Mouse (Mus musculus) adipose tissue, adult 10 weeks (tissue): ENCODE results near the gene Rtn3. TPM values are rescaled to one million over a fixed set of nuclear protein-coding genes. Genes with fewer than 3 reads are reported as not detected.

Experiments used
- polyA plus RNA-seq: library from polyadenylated mRNA; stranded (reverse); fragments of 350-450 nt; fragmentation: Illumina TruSeq; extraction: RNeasy Lipid Tissue Mini Kit (QIAGEN cat#74804); gene quantifications from one replicate; pipeline ENCODE4 v1.2.3, GENCODE M21; 2014; ENCODE audit warnings: low read depth, low replicate concordance

Gene Rtn3
- 222 TPM for polyA plus RNA-seq

DNA sequence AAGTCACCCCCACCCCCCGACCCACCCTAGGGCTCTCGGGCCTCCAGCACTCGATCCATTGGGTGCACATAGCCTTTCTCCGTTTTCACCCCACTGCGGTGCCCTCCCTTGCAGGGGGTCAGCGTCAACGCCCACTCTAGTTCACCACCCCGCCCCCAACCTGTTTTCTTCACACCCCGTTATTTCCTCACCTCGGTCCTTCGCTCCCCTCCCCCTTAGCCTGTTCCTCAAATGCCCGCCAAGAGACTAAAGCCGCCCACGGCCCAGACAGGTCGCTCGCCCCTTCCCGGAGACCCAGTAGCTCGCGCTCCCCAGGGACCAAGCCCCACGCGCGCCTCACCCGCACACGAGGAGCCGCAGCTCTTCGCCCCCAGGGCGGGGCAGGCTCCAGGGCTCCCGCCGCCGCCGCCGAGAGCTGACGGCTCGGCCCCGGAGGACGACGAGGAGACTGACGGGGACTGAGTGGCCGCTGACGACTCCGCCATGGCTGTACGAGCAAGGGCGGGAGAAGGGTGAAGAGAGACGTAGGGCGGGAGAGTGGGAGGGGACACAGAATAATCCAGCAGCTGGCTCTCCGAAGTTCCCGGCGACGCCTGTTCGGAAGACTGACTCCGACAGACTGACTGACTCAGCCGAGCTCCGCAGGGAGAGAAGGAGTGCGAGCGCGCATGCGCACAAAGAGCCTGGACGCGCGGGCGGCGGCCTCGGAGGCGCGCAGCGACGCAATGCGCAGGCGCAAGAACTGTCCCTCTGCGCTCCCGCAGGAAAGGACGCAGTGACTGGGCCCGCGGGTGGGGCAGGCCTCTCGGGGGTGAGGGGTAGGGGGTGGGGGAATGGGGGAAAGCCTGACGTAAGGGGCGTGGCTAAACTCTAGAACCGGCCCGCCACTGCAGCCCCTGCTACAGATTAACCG, at the start of gene Rtn3:
Gene Rtn3, minus strand, starts transcription at position 683 of the 913 bp plus-strand sequence.

DNA sequence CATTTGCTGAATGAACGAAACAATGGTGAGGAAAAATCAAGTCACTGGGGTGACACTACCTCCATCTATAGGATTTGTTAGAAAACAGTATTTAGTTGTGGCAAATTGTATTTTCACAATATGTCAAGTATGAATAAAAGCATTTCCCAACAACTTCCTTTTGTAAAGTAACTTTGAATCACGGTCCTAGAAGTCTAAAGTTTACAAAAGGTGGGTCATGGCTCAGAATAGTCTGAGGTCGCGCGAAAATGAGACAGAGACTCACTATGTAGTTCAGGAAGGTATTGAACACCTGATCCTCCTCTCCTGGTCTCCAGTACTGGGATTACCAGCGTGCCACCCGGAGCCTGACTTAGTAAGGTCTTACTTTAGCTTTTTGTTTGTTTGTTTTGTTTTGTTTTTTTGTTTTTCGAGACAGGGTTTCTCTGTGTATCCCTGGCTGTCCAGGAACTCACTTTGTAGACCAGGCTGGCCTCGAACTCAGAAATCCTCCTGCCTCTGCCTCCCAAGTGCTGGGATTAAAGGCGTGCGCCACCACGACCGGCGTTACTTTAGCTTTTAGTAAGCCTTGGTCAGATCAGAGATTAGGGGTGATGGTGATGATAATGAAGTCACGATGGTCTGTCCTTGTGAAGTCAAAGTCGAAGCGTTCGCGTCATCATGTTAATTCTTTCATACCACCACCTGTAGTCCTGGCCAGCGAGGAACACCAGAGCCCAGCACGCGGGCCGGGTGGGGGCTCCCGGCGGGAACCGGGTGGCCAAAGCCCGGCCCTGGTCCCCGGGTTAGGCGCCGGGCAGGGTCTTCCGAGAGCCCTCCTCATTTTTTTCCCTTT, 10.5 kb upstream of the Rtn3 start, which contains the start of gene Atl3:
Gene Atl3, plus strand, starts transcription at position 689 of the 835 bp plus-strand sequence.

DNA sequence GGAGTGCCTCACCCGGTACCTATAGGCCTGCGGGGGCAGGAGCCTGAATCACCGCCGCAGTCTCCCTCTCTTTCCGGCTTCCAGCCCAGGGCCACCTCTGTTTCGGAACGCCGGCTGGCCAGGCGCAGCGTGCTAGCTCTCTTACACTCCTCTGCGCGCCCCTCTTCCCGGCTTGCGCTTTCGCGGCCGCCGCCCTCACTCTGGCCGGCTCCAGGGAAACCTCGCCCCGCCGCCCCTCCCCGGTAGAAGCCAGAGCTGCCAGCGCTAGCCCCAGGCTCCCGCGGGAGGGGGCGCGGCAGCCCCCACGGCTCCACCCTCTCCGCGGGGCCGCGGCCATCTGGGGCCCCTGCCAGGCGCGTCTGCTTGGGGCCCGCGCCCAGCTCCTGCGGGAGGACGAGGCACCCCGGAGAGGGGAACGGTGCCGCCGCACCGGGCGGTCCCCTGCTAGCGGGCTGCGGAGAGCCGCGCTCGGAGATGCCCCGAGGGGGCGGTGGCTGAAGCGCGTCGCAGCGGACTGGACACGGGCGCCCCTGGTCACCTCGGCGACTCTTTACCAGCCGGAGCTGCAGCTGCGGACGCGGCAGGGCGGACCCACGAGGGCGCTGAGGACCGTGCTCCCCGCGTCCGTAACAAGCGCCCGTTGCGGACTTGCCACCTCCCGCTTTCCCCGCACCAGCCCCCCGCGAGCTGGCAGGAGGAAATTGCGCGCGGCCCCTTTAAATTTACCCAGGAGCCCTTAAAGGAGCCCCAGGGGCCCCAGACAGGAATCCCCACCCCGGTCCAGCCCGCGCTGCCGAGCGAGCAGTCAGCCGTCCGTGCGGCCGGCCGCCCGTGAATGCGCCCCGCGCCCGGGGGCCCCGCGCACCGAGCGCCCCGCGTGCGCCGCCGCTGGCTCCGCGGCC, 66.0 kb downstream of the Rtn3 start, which contains the start of gene 2700081O15Rik:
Gene 2700081O15Rik, plus strand, starts transcription at position 792 of the 902 bp plus-strand sequence.

DNA sequence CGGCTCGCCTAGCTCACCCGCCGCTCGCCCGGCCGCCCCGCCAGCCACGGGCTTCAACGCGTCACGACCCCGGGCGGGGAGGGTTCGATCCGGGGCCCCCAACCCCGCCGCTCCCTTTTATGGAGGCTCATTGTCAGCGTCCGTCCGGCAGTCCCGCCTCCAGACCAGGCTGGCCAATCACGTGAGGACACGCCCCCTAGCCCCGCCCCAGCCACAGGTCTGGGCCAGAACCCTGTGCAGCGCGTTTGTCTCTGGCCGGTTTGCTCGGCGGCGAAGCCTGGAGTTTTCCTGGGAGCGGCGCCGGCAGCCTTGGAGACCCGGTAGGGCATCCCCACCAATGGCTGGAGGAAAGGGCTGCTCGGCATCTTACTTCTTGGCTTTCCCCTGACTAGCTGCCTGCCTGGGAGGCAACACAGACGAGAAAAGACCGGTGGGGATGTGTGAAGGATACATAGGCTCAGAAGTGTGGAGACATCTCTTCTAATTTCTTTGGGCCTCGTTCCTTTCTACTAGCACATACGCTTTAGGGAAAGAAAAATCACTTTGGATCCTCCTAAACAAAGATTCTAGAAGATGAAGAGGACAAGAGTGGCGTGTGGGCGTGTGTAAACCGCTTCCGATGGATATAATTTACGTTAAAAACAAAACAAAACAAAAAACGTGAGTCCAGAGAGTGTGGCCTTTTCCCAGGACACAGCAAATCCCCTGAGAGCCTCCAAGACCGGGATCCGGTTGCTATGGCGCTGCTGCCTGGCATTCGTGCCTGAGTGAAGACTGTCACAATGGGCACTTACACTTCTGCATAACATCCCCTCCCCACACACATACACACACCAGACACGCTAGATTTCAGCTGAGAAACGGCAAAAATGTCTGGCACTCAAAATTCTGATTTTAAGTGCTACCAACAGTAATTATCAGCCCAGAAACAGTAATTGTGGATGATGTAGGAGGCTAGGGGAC, 99.9 kb downstream of the Rtn3 start, which contains the start of gene Spindoc:
Gene Spindoc, minus strand, starts transcription at position 92 of the 963 bp plus-strand sequence.

Other genes starting within 250 kb of the Rtn3 start
- 31.2 TPM for gene Naa40, start 242.1 kb downstream of the Rtn3 start, polyA plus RNA-seq
- gene Rcor2, start 216.0 kb downstream of the Rtn3 start, polyA plus RNA-seq: 8.1 TPM
- 49.5 TPM for gene Mark2, start 141.4 kb downstream of the Rtn3 start, polyA plus RNA-seq
- gene Spindoc, start 100.3 kb downstream of the Rtn3 start, polyA plus RNA-seq: 10.6 TPM
- gene 2700081O15Rik, start 65.7 kb downstream of the Rtn3 start, polyA plus RNA-seq: 19.0 TPM
- 61.4 TPM for gene Atl3, start 10.8 kb upstream of the Rtn3 start, polyA plus RNA-seq
- 187 TPM for gene Pla2g16, start 74.2 kb upstream of the Rtn3 start, polyA plus RNA-seq
- 105 TPM for gene Lgals12, start 123.9 kb upstream of the Rtn3 start, polyA plus RNA-seq
- gene Hrasls5, start 129.3 kb upstream of the Rtn3 start, polyA plus RNA-seq: 28.9 TPM
- gene Slc22a19, start 228.0 kb upstream of the Rtn3 start, polyA plus RNA-seq: not detected